Mouse (Mus musculus) thymus, adult 2 months (tissue): ENCODE data around the gene Fip1l1. TPM values are rescaled to one million over a fixed set of nuclear protein-coding genes. Genes with fewer than 3 reads are reported as not detected.

Experiments used
- DNase-seq: peaks from one replicate; pipeline ENCODE4 v3.0.0; 2021
- H3K27ac ChIP-seq: fragments of 200-500 bp; 2 replicates; pipeline ENCODE4 v1.5.1; 2012; ENCODE audit warnings: low read length, control low read depth; ENCODE audit not compliant: control insufficient read depth, insufficient read depth
- H3K27me3 ChIP-seq: fragments of 200-500 bp; 2 replicates; pipeline ENCODE4 v1.6.1; 2012; ENCODE audit warnings: mild to moderate bottlenecking, low read length, moderate library complexity, mixed read lengths; ENCODE audit not compliant: control insufficient read depth, insufficient read depth
- H3K36me3 ChIP-seq: fragments of 200-500 bp; 2 replicates; pipeline ENCODE4 v1.6.1; 2012; ENCODE audit warnings: mild to moderate bottlenecking, low read length, moderate library complexity; ENCODE audit not compliant: control insufficient read depth, insufficient read depth
- H3K4me1 ChIP-seq: fragments of 200-500 bp; replicated peaks from 2 replicates; pipeline ENCODE4 v1.6.1; 2012; ENCODE audit warnings: low read length; ENCODE audit not compliant: control insufficient read depth, insufficient read depth
- H3K4me3 ChIP-seq: fragments of 200-500 bp; 2 replicates; pipeline ENCODE4 v1.5.1; 2012; ENCODE audit warnings: mild to moderate bottlenecking, low read length, control low read depth, moderate library complexity; ENCODE audit not compliant: control insufficient read depth, insufficient read depth
- CTCF ChIP-seq: fragments of 200-500 bp; IDR thresholded peaks from 2 replicates; pipeline ENCODE4 v1.5.1; 2012; ENCODE audit warnings: mild to moderate bottlenecking, control low read depth, low read length, moderate library complexity, borderline replicate concordance; ENCODE audit not compliant: control insufficient read depth, poor library complexity, insufficient read depth; ENCODE audit errors: extremely low read depth
- POLR2A ChIP-seq: fragments of 200-500 bp; IDR thresholded peaks from 2 replicates; pipeline ENCODE4 v1.6.1; 2012; ENCODE audit warnings: mild to moderate bottlenecking, low read length, control low read depth, moderate library complexity; ENCODE audit not compliant: control insufficient read depth, poor library complexity, insufficient read depth; ENCODE audit errors: extremely low read depth
- WGBS: fragments of 180-500 bp; shearing (Covaris S2); methylation state at CpG from one replicate; pipeline ENCODE4 v1.1.7; 2018; 5-methylcytosine and 5-hydroxymethylcytosine counted together
- polyA plus RNA-seq: library from polyadenylated mRNA; depleted of rRNA; stranded (reverse); fragments of >200 nt; gene quantifications from 2 replicates; pipeline ENCODE4 v1.2.3, GENCODE M21; 2012; rRNA removed

Gene Fip1l1
- polyA plus RNA-seq, 1 experiment, result 48.9 TPM

GRCm38 (mm10) chr5:74634391-74634790 is 99.1 kb downstream of the Fip1l1 start:
- DNase-seq, result no peak
- no peak for TF ChIP-seq POLR2A
- TF ChIP-seq CTCF, result no peak
- no peaks in the 10 kb centered on the region for H3K4me1 ChIP-seq
- 94% methylated on average over 3 of the region's 3 CpGs for WGBS
- no peaks in the 10 kb centered on the region for H3K36me3 ChIP-seq
- no peak overlapping the region for H3K27ac ChIP-seq
- H3K4me3 ChIP-seq, result no peak overlapping the region
- H3K27me3 ChIP-seq, result no peaks in the 10 kb centered on the region

GRCm38 (mm10) chr5:74639516-74639915 is 104.3 kb downstream of the Fip1l1 start:
- Histone ChIP-seq H3K36me3 (no peaks in the 10 kb centered on the region), H3K27me3 (no peaks in the 10 kb centered on the region), H3K4me3 (no peak overlapping the region), H3K4me1 (no peaks in the 10 kb centered on the region), H3K27ac (no peak overlapping the region)
- WGBS, result 93% methylated on average over 6 of the region's 6 CpGs
- TF ChIP-seq CTCF (no peak), POLR2A (no peak)
- no peak for DNase-seq

- H3K4me3 ChIP-seq, result no peak overlapping the region
- H3K27me3 ChIP-seq, result no peaks in the 10 kb centered on the region
- no peak for DNase-seq
- no peak overlapping the region for H3K27ac ChIP-seq
- no peaks in the 10 kb centered on the region for H3K36me3 ChIP-seq
- 93% methylated on average over 4 of the region's 4 CpGs for WGBS
- no peaks in the 10 kb centered on the region for H3K4me1 ChIP-seq
- TF ChIP-seq CTCF (no peak), POLR2A (no peak)
These were observed 105.3 kb downstream of the Fip1l1 start for GRCm38 (mm10) chr5:74640504-74640903.

- TF ChIP-seq POLR2A (no peak), CTCF (0 out of 2 replicates have a peak, but pooled peaks have one; percentile 30)
- H3K4me3 ChIP-seq, result no peak overlapping the region
- H3K27ac ChIP-seq, result no peak overlapping the region
- DNase-seq, result no peak
- H3K27me3 ChIP-seq, result no peaks in the 10 kb centered on the region
- 52% methylated on average over 6 of the region's 6 CpGs for WGBS
- no peaks in the 10 kb centered on the region for H3K36me3 ChIP-seq
- no peaks in the 10 kb centered on the region for H3K4me1 ChIP-seq
These were observed 105.8 kb downstream of the Fip1l1 start for GRCm38 (mm10) chr5:74641000-74641399.

GRCm38 (mm10) chr5:74642291-74642690 is 107.0 kb downstream of the Fip1l1 start:
- WGBS, result 93% methylated on average over 2 of the region's 2 CpGs
- H3K36me3 ChIP-seq, result no peaks in the 10 kb centered on the region
- DNase-seq, result no peak
- no peak overlapping the region for H3K4me3 ChIP-seq
- no peaks in the 10 kb centered on the region for H3K27me3 ChIP-seq
- no peak overlapping the region for H3K27ac ChIP-seq
- TF ChIP-seq POLR2A, result no peak
- TF ChIP-seq CTCF, result no peak
- no peaks in the 10 kb centered on the region for H3K4me1 ChIP-seq

- WGBS, result 93% methylated on average over 6 of the region's 6 CpGs
- Histone ChIP-seq H3K27me3 (no peaks in the 10 kb centered on the region), H3K27ac (no peak overlapping the region), H3K36me3 (no peaks in the 10 kb centered on the region), H3K4me3 (no peak overlapping the region), H3K4me1 (no peaks in the 10 kb centered on the region)
- DNase-seq, result no peak
- TF ChIP-seq CTCF, result no peak
- TF ChIP-seq POLR2A, result no peak
These were observed 112.3 kb downstream of the Fip1l1 start for GRCm38 (mm10) chr5:74647584-74647984.

- Histone ChIP-seq H3K27me3 (no peaks in the 10 kb centered on the region), H3K4me3 (no peak overlapping the region), H3K4me1 (no peaks in the 10 kb centered on the region), H3K36me3 (no peaks in the 10 kb centered on the region), H3K27ac (no peak overlapping the region)
- no peak for DNase-seq
- no peak for TF ChIP-seq CTCF
- TF ChIP-seq POLR2A, result no peak
- 96% methylated on average over 9 of the region's 9 CpGs for WGBS
These were observed 113.0 kb downstream of the Fip1l1 start for GRCm38 (mm10) chr5:74648216-74648615.

Other genes starting within 250 kb of the Fip1l1 start
- 14.5 and 15.3 TPM in 2 replicates for gene Scfd2, start 3.7 kb upstream of the Fip1l1 start, polyA plus RNA-seq
- 1.5 and 1.6 TPM in 2 replicates for gene Lnx1, start 167.5 kb downstream of the Fip1l1 start, polyA plus RNA-seq